Mouse (Mus musculus) hindbrain, embryonic 11.5 days (tissue): ENCODE measurements around the gene E130114P18Rik. TPM values are rescaled to one million over a fixed set of nuclear protein-coding genes. Genes with fewer than 3 reads are reported as not detected.

ENCODE experiments used
- ATAC-seq: fragments of 200-750 bp; cut with Nextera tagmentation; 2 replicates; pipeline ENCODE4 v1.8.0; 2017; ENCODE audit warnings: mild to moderate bottlenecking, moderate TSS enrichment, moderate library complexity; ENCODE audit not compliant: low FRiP score
- DNase-seq: peaks from one replicate; pipeline ENCODE4 v3.0.0-alpha.2; 2015; ENCODE audit warnings: low spot score
- H3K27ac ChIP-seq: fragments of 300-500 bp; sonication (generic); 2 replicates; pipeline ENCODE4 v1.5.1; 2014; ENCODE audit warnings: mild to moderate bottlenecking, low read depth, low read length
- H3K27me3 ChIP-seq: fragments of 300-500 bp; sonication (generic); 2 replicates; pipeline ENCODE4 v1.6.1; 2014; ENCODE audit warnings: mild to moderate bottlenecking, low read length, moderate library complexity, mixed read lengths; ENCODE audit not compliant: control insufficient read depth, insufficient read depth
- H3K36me3 ChIP-seq: fragments of 300-500 bp; sonication (generic); 2 replicates; pipeline ENCODE4 v1.6.1; 2014; ENCODE audit warnings: mild to moderate bottlenecking, low read length, moderate library complexity, mixed read lengths; ENCODE audit not compliant: control insufficient read depth, insufficient read depth
- H3K4me1 ChIP-seq: fragments of 300-500 bp; sonication (generic); replicated peaks from 2 replicates; pipeline ENCODE4 v1.6.1; 2014; ENCODE audit warnings: low read length, mixed read lengths; ENCODE audit not compliant: control insufficient read depth, insufficient read depth
- H3K4me2 ChIP-seq: fragments of 300-500 bp; sonication (generic); replicated peaks from 2 replicates; pipeline ENCODE4 v1.6.1; 2014; ENCODE audit warnings: mild to moderate bottlenecking, low read depth, low read length
- H3K4me3 ChIP-seq: fragments of 300-500 bp; sonication (generic); 2 replicates; pipeline ENCODE4 v1.5.1; 2014; ENCODE audit warnings: low read depth, low read length
- H3K9ac ChIP-seq: fragments of 300-500 bp; sonication (generic); 2 replicates; pipeline ENCODE4 v1.6.1; 2014; ENCODE audit warnings: low read depth, low read length
- H3K9me3 ChIP-seq: fragments of 300-500 bp; sonication (generic); 2 replicates; pipeline ENCODE4 v1.6.1; 2016; ENCODE audit warnings: low read length; ENCODE audit not compliant: control insufficient read depth
- WGBS: fragments of 180-500 bp; shearing (Covaris S2); extraction: QIAGEN DNeasy Blood & Tissue Kit; methylation state at CpG from one replicate; pipeline ENCODE4 v1.1.7; 2014; 5-methylcytosine and 5-hydroxymethylcytosine counted together
- polyA plus RNA-seq: library from polyadenylated mRNA; unstranded; fragments of >200 nt; fragmentation: Nextera tagmentation; extraction: Ambion mirVana; gene quantifications from 2 replicates; pipeline ENCODE4 v1.2.1, GENCODE M21; 2014

The E130114P18Rik gene
- polyA plus RNA-seq, 1 experiment from 2014 or later = 28.5 TPM

GRCm38 (mm10) chr4:97776388-97777080 is 1.3 kb downstream of the E130114P18Rik start:
- H3K4me3 ChIP-seq = peak overlapping the region; percentile 94
- whole genome bisulfite sequencing = 0% methylated on average over 10 of the region's 10 CpGs
- H3K9ac ChIP-seq = peak overlapping the region; percentile 97
- no peaks in the 10 kb centered on the region for H3K9me3 ChIP-seq
- H3K36me3 ChIP-seq = no peaks in the 10 kb centered on the region
- ATAC-seq (no peak), DNase-seq (peak; percentile 61)
- H3K4me2 ChIP-seq = peak overlapping the region; percentile 38
- H3K27me3 ChIP-seq = peaks cover 14% of the 10 kb centered on the region; the same call in 1 of the 2 replicates
- no peaks in the 10 kb centered on the region; the same call in 1 of the 2 replicates for H3K4me1 ChIP-seq
- peak overlapping the region; percentile 73 for H3K27ac ChIP-seq

GRCm38 (mm10) chr4:97775494-97776265 is 2.2 kb downstream of the E130114P18Rik start:
- peak overlapping the region; percentile 33 for H3K4me2 ChIP-seq
- H3K27me3 ChIP-seq = peaks cover 14% of the 10 kb centered on the region; the same call in 1 of the 2 replicates
- DNase-seq (peak; percentile 48), ATAC-seq (no peak)
- peak overlapping the region; percentile 16 for H3K4me3 ChIP-seq
- H3K9me3 ChIP-seq = no peaks in the 10 kb centered on the region
- H3K4me1 ChIP-seq = no peaks in the 10 kb centered on the region; the same call in 1 of the 2 replicates
- WGBS = under 1% methylated on average over 20 of the region's 20 CpGs
- no peak overlapping the region for H3K9ac ChIP-seq
- no peak overlapping the region for H3K27ac ChIP-seq
- no peaks in the 10 kb centered on the region for H3K36me3 ChIP-seq

- Histone ChIP-seq H3K27ac (0 out of 2 replicates have a peak overlapping the region, but pooled peaks have one; percentile 45), H3K4me1 (no peaks in the 10 kb centered on the region; the same call in 1 of the 2 replicates), H3K36me3 (no peaks in the 10 kb centered on the region), H3K4me3 (peak overlapping the region; percentile 16), H3K27me3 (peaks cover 14% of the 10 kb centered on the region; the same call in 1 of the 2 replicates), H3K4me2 (peak overlapping the region; percentile 33), H3K9me3 (no peaks in the 10 kb centered on the region), H3K9ac (peak overlapping the region; percentile 27; the same call in 1 of the 2 replicates)
- WGBS = under 1% methylated on average over 13 of the region's 13 CpGs
- ATAC-seq (no peak), DNase-seq (peak; percentile 72)
Observed at GRCm38 (mm10) chr4:97775059-97775458, 2.8 kb downstream of the E130114P18Rik start.

GRCm38 (mm10) chr4:97774446-97774950 is 3.4 kb downstream of the E130114P18Rik start:
- no peaks in the 10 kb centered on the region for H3K36me3 ChIP-seq
- H3K9ac ChIP-seq = peak overlapping the region; percentile 27; the same call in 1 of the 2 replicates
- H3K9me3 ChIP-seq = no peaks in the 10 kb centered on the region
- DNase-seq (no peak), ATAC-seq (no peak)
- H3K4me1 ChIP-seq = no peaks in the 10 kb centered on the region; the same call in 1 of the 2 replicates
- H3K27ac ChIP-seq = peak overlapping the region; percentile 45; the same call in 1 of the 2 replicates
- H3K27me3 ChIP-seq = peaks cover 13% of the 10 kb centered on the region; the same call in 1 of the 2 replicates
- WGBS = 19% methylated on average over 4 of the region's 4 CpGs
- H3K4me2 ChIP-seq = peak overlapping the region; percentile 33; the same call in 1 of the 2 replicates
- H3K4me3 ChIP-seq = no peak overlapping the region

- ATAC-seq (no peak), DNase-seq (no peak)
- Histone ChIP-seq H3K4me1 (no peaks in the 10 kb centered on the region; the same call in 1 of the 2 replicates), H3K36me3 (no peaks in the 10 kb centered on the region), H3K4me3 (peak overlapping the region; percentile 37), H3K9ac (no peak overlapping the region), H3K27ac (peak overlapping the region; percentile 79), H3K27me3 (peaks cover 10% of the 10 kb centered on the region; the same call in 1 of the 2 replicates), H3K4me2 (peak overlapping the region; percentile 57), H3K9me3 (no peaks in the 10 kb centered on the region)
- WGBS = 45% methylated on average over 2 of the region's 2 CpGs
Observed at GRCm38 (mm10) chr4:97773791-97774190, 4.1 kb downstream of the E130114P18Rik start.

GRCm38 (mm10) chr4:97773110-97773593 is 4.7 kb downstream of the E130114P18Rik start:
- ATAC-seq (peak; percentile 76), DNase-seq (peak; percentile 94)
- Histone ChIP-seq H3K4me2 (peak overlapping the region; percentile 57), H3K4me3 (peak overlapping the region; percentile 37), H3K4me1 (no peaks in the 10 kb centered on the region; the same call in 1 of the 2 replicates), H3K9ac (no peak overlapping the region), H3K27ac (peak overlapping the region; percentile 79), H3K27me3 (peaks cover 10% of the 10 kb centered on the region; the same call in 1 of the 2 replicates), H3K36me3 (no peaks in the 10 kb centered on the region), H3K9me3 (no peaks in the 10 kb centered on the region)
- 0% methylated on average over 14 of the region's 14 CpGs for WGBS

- Histone ChIP-seq H3K27ac (peak within 1 kb of the TSS; percentile 79), H3K9ac (peak within 1 kb of the TSS; percentile 48), H3K36me3 (no peaks in the 10 kb centered on the region), H3K4me1 (no peaks in the 10 kb centered on the region; the same call in 1 of the 2 replicates), H3K4me2 (peak within 1 kb of the TSS; percentile 57), H3K9me3 (no peaks in the 10 kb centered on the region), H3K27me3 (peaks cover 10% of the 10 kb centered on the region; the same call in 1 of the 2 replicates), H3K4me3 (peak within 1 kb of the TSS; percentile 37)
- WGBS = under 1% methylated on average over 9 of the region's 9 CpGs
- no peak for ATAC-seq
- peak; percentile 30 for DNase-seq
Observed at GRCm38 (mm10) chr4:97772641-97773040, 5.2 kb downstream of the E130114P18Rik start, which contains the start of gene Nfia. Nfia (plus strand) TSS chr4:97772734.

GRCm38 (mm10) chr4:97772084-97772484 is 5.8 kb downstream of the E130114P18Rik start:
- WGBS = under 1% methylated on average over 25 of the region's 25 CpGs
- DNase-seq = peak; percentile 97
- Histone ChIP-seq H3K4me3 (peak overlapping the region; percentile 37), H3K9me3 (no peaks in the 10 kb centered on the region), H3K4me1 (no peaks in the 10 kb centered on the region; the same call in 1 of the 2 replicates), H3K9ac (peak overlapping the region; percentile 48), H3K36me3 (no peaks in the 10 kb centered on the region), H3K27me3 (peaks cover 10% of the 10 kb centered on the region; the same call in 1 of the 2 replicates), H3K27ac (peak overlapping the region; percentile 79), H3K4me2 (peak overlapping the region; percentile 57)
- ATAC-seq = peak; percentile 95
